Mouse (Mus musculus) lung, adult 2 months (tissue): ENCODE results near the gene Cd47.

Experiments
- CTCF ChIP-seq: fragments of 200-500 bp; IDR thresholded peaks from 2 replicates; pipeline ENCODE4 v1.5.1; 2011; ENCODE audit warnings: mild to moderate bottlenecking, low read length, control low read depth; ENCODE audit not compliant: insufficient read depth
- POLR2A ChIP-seq: fragments of 200-500 bp; IDR thresholded peaks from 2 replicates; pipeline ENCODE4 v1.6.1; 2011; ENCODE audit warnings: low read depth, mild to moderate bottlenecking, control low read depth, low read length, borderline replicate concordance; ENCODE audit errors: extremely low read depth

DNA sequence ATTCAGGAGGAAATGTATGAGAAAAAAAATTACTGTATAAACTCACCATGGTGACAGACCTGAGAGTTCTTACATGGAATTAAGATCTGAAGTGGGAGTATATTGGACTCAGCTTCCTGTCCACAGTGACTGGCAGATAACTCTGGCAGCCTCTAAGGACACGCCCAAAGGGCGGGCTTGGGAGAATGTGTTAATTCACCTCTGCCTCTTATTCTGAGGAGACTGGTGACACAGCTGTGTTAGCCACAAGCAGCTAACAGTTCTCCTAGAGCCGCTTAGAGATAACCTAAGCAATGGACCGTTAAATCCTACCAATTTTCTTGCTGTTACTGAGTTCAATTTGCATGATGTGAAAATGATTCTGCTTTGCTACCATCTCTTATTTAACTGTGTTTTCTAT, 107.0 kb downstream of the Cd47 start:
- TF ChIP-seq POLR2A (no peak), CTCF (no peak)
